Mouse (Mus musculus): ENCODE data around the gene Slc25a29. TPM values are rescaled to one million over a fixed set of nuclear protein-coding genes. Genes with fewer than 3 reads are reported as not detected.

Gene Slc25a29
- polyA plus RNA-seq, 1 experiment from 2014 or later, result 12.8 TPM

- no peaks in the 10 kb centered on the region for H3K9me3 ChIP-seq (replicated peaks)
- no peak overlapping the region for H3K4me3 ChIP-seq
- H3K4me1 ChIP-seq, result peaks cover 35% of the 10 kb centered on the region
- WGBS, result 71% methylated on average over 9 of the region's 9 CpGs
- no peak overlapping the region for H3K27ac ChIP-seq
- no peak for DNase-seq (ENCODE audit: low spot score)
- 0 out of 2 replicates have a peak, but pooled peaks cover 9% of the 10 kb centered on the region for H3K27me3 ChIP-seq (ENCODE audit: low read depth, poor library complexity, severe bottlenecking)
- H3K36me3 ChIP-seq, result peaks cover 40% of the 10 kb centered on the region
Observed at GRCm38 (mm10) chr12:108831966-108832643, 3.6 kb downstream of the Slc25a29 start.

- no peaks in the 10 kb centered on the region for H3K9me3 ChIP-seq (replicated peaks)
- peaks cover 24% of the 10 kb centered on the region for H3K4me1 ChIP-seq
- peaks cover 55% of the 10 kb centered on the region for H3K36me3 ChIP-seq
- no peak overlapping the region for H3K27ac ChIP-seq
- 90% methylated on average over 6 of the region's 6 CpGs for WGBS
- DNase-seq (ENCODE audit: low spot score), result no peak
- H3K4me3 ChIP-seq, result no peak overlapping the region
- H3K27me3 ChIP-seq (ENCODE audit: low read depth, poor library complexity, severe bottlenecking), result 0 out of 2 replicates have a peak, but pooled peaks cover 9% of the 10 kb centered on the region
Observed at GRCm38 (mm10) chr12:108830358-108830757, 5.3 kb downstream of the Slc25a29 start.

- H3K9me3 ChIP-seq (replicated peaks), result no peaks in the 10 kb centered on the region
- WGBS, result 85% methylated on average over 5 of the region's 5 CpGs
- no peak overlapping the region for H3K4me3 ChIP-seq
- 0 out of 2 replicates have a peak, but pooled peaks cover 7% of the 10 kb centered on the region for H3K27me3 ChIP-seq (ENCODE audit: low read depth, poor library complexity, severe bottlenecking)
- no peak for DNase-seq (ENCODE audit: low spot score)
- peaks cover 55% of the 10 kb centered on the region for H3K36me3 ChIP-seq
- H3K27ac ChIP-seq, result no peak overlapping the region
- H3K4me1 ChIP-seq, result peaks cover 17% of the 10 kb centered on the region
Observed at GRCm38 (mm10) chr12:108829636-108830035, 6.0 kb downstream of the Slc25a29 start.

- Histone ChIP-seq H3K27ac (no peak overlapping the region), H3K9me3 (replicated peaks) (no peaks in the 10 kb centered on the region), H3K27me3 (ENCODE audit: low read depth, poor library complexity, severe bottlenecking) (no peaks in the 10 kb centered on the region), H3K4me1 (peaks cover 10% of the 10 kb centered on the region), H3K36me3 (peaks cover 46% of the 10 kb centered on the region), H3K4me3 (no peak overlapping the region)
- no peak for DNase-seq (ENCODE audit: low spot score)
- WGBS, result 95% methylated on average over 6 of the region's 6 CpGs
Observed at GRCm38 (mm10) chr12:108827641-108828040, 8.0 kb downstream of the Slc25a29 start.

- no peak overlapping the region for H3K4me3 ChIP-seq
- DNase-seq (ENCODE audit: low spot score), result no peak
- 95% methylated on average over 28 of the region's 28 CpGs for WGBS
- H3K27me3 ChIP-seq (ENCODE audit: low read depth, poor library complexity, severe bottlenecking), result no peaks in the 10 kb centered on the region
- peaks cover 42% of the 10 kb centered on the region for H3K36me3 ChIP-seq
- peaks cover 6% of the 10 kb centered on the region for H3K4me1 ChIP-seq
- no peaks in the 10 kb centered on the region for H3K9me3 ChIP-seq (replicated peaks)
- H3K27ac ChIP-seq, result no peak overlapping the region
Observed at GRCm38 (mm10) chr12:108826958-108827535, 8.6 kb downstream of the Slc25a29 start.

- H3K36me3 ChIP-seq, result peaks cover 39% of the 10 kb centered on the region
- no peak for DNase-seq (ENCODE audit: low spot score)
- no peaks in the 10 kb centered on the region for H3K27me3 ChIP-seq (ENCODE audit: low read depth, poor library complexity, severe bottlenecking)
- H3K9me3 ChIP-seq (replicated peaks), result no peaks in the 10 kb centered on the region
- no peaks in the 10 kb centered on the region for H3K4me1 ChIP-seq
- WGBS, result 95% methylated on average over 19 of the region's 19 CpGs
- no peak overlapping the region for H3K4me3 ChIP-seq
- no peak overlapping the region for H3K27ac ChIP-seq
Observed at GRCm38 (mm10) chr12:108826282-108826957, 9.3 kb downstream of the Slc25a29 start.

- WGBS, result 94% methylated on average over 13 of the region's 13 CpGs
- no peaks in the 10 kb centered on the region for H3K4me1 ChIP-seq
- no peak for DNase-seq (ENCODE audit: low spot score)
- no peaks in the 10 kb centered on the region for H3K27me3 ChIP-seq (ENCODE audit: low read depth, poor library complexity, severe bottlenecking)
- no peak overlapping the region for H3K27ac ChIP-seq
- H3K9me3 ChIP-seq (replicated peaks), result no peaks in the 10 kb centered on the region
- peaks cover 38% of the 10 kb centered on the region for H3K36me3 ChIP-seq
- H3K4me3 ChIP-seq, result no peak overlapping the region
Observed at GRCm38 (mm10) chr12:108825561-108826224, 10.0 kb downstream of the Slc25a29 start.

GRCm38 (mm10) chr12:108824225-108824874 is 11.3 kb downstream of the Slc25a29 start:
- Histone ChIP-seq H3K4me3 (no peak overlapping the region), H3K36me3 (peaks cover 45% of the 10 kb centered on the region), H3K4me1 (no peaks in the 10 kb centered on the region), H3K27ac (no peak overlapping the region), H3K27me3 (ENCODE audit: low read depth, poor library complexity, severe bottlenecking) (no peaks in the 10 kb centered on the region), H3K9me3 (replicated peaks) (no peaks in the 10 kb centered on the region)
- 91% methylated on average over 15 of the region's 15 CpGs for WGBS
- DNase-seq (ENCODE audit: low spot score), result no peak

- H3K27me3 ChIP-seq (ENCODE audit: low read depth, poor library complexity, severe bottlenecking), result no peaks in the 10 kb centered on the region
- 70% methylated on average over 8 of the region's 8 CpGs for WGBS
- peaks cover 50% of the 10 kb centered on the region for H3K36me3 ChIP-seq
- H3K9me3 ChIP-seq (replicated peaks), result no peaks in the 10 kb centered on the region
- H3K4me3 ChIP-seq, result no peak overlapping the region
- no peak overlapping the region for H3K27ac ChIP-seq
- DNase-seq (ENCODE audit: low spot score), result no peak
- no peaks in the 10 kb centered on the region for H3K4me1 ChIP-seq
Observed at GRCm38 (mm10) chr12:108823036-108823435, 12.6 kb downstream of the Slc25a29 start.

GRCm38 (mm10) chr12:108820461-108820860 is 15.2 kb downstream of the Slc25a29 start:
- no peaks in the 10 kb centered on the region for H3K9me3 ChIP-seq (replicated peaks)
- no peaks in the 10 kb centered on the region for H3K4me1 ChIP-seq
- H3K27ac ChIP-seq, result no peak overlapping the region
- WGBS, result 90% methylated on average over 4 of the region's 4 CpGs
- H3K27me3 ChIP-seq (ENCODE audit: low read depth, poor library complexity, severe bottlenecking), result no peaks in the 10 kb centered on the region
- H3K36me3 ChIP-seq, result peaks cover 47% of the 10 kb centered on the region
- no peak for DNase-seq (ENCODE audit: low spot score)
- no peak overlapping the region for H3K4me3 ChIP-seq

- Histone ChIP-seq H3K27ac (no peak overlapping the region), H3K4me3 (no peak overlapping the region), H3K36me3 (peaks cover 75% of the 10 kb centered on the region), H3K9me3 (replicated peaks) (no peaks in the 10 kb centered on the region), H3K27me3 (ENCODE audit: low read depth, poor library complexity, severe bottlenecking) (no peaks in the 10 kb centered on the region), H3K4me1 (no peaks in the 10 kb centered on the region)
- 92% methylated on average over 11 of the region's 11 CpGs for WGBS
- DNase-seq (ENCODE audit: low spot score), result no peak
Observed at GRCm38 (mm10) chr12:108816569-108816968, 19.1 kb downstream of the Slc25a29 start.

- DNase-seq (ENCODE audit: low spot score), result no peak
- no peaks in the 10 kb centered on the region for H3K4me1 ChIP-seq
- H3K9me3 ChIP-seq (replicated peaks), result no peaks in the 10 kb centered on the region
- no peak overlapping the region for H3K27ac ChIP-seq
- peaks cover 83% of the 10 kb centered on the region for H3K36me3 ChIP-seq
- 95% methylated on average over 6 of the region's 6 CpGs for WGBS
- no peaks in the 10 kb centered on the region for H3K27me3 ChIP-seq (ENCODE audit: low read depth, poor library complexity, severe bottlenecking)
- no peak overlapping the region for H3K4me3 ChIP-seq
Observed at GRCm38 (mm10) chr12:108814470-108814869, 21.2 kb downstream of the Slc25a29 start.

Measured in limb, embryonic 10.5 days (tissue).